Mouse (Mus musculus): Measurements from ENCODE around the gene Tmem170b.

DNA sequence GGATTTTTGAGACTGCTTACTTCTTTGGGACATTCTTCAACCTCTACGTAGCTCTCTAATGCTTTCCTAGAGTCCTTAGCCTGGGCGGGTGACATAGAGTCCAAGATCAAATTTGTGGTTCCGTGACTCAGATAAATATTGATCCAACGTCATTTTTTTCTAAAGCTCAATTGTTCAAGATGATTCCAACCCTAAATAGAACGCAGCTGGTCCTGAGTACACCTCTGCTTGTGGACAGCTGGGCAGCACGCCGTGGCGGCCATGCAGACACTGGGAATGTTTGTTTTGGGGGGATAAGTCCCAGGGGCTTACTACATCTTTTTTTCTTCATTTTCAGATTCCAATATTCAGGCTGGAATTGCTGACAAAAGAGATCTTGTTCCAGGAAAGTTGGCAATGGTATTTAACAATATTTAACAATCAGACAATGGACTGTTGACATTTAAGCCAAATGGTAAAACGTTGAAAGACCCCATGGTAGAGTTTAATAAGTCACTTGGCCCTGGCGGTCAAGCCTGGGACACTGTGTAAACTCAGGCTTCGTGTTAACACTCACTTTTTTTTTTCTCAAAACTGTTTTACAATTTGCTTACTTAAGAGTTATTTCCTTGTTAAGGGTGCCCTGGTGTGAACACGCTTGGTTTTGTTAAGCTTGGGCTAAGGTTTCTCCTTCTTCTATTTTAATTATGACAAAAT, 75.3 kb downstream of the Tmem170b start:
- TF ChIP-seq TAL1 (conservative IDR thresholded peaks at IDR 0.05; ENCODE audit: low read depth, low read length) (no peak), CTCF (IDR thresholded peaks at IDR 0.05; ENCODE audit: low read depth, low read length) (no peak), POLR2AphosphoS5 (IDR thresholded peaks at IDR 0.05; ENCODE audit: insufficient replicate concordance, low read depth, low read length) (no peak), GATA1 (IDR thresholded peaks at IDR 0.05; ENCODE audit: borderline replicate concordance, low read length) (no peak)

All from G1E (cell line).